Mouse (Mus musculus) liver, postnatal 0 days (tissue): ENCODE results near the gene Hyal1. TPM values are rescaled to one million over a fixed set of nuclear protein-coding genes. Genes with fewer than 3 reads are reported as not detected.
"Not testable (repeated sequence)": the region's sequence is repeated elsewhere in the genome, so short reads cannot be mapped to it uniquely, and the experiment has no call there.

Experiments
- ATAC-seq: fragments of 200-750 bp; cut with Nextera tagmentation; 2 replicates; pipeline ENCODE4 v1.8.0; 2017; ENCODE audit warnings: mild to moderate bottlenecking, moderate library complexity
- DNase-seq: peaks from one replicate; pipeline ENCODE4 v3.0.0-alpha.2; 2016
- H3K27ac ChIP-seq: fragments of 300-500 bp; sonication (generic); 2 replicates; pipeline ENCODE4 v1.5.1; 2014; ENCODE audit warnings: antibody characterized with exemption, moderate library complexity, mild to moderate bottlenecking, low read depth
- H3K27me3 ChIP-seq: fragments of 300-500 bp; sonication (generic); 2 replicates; pipeline ENCODE4 v1.6.1; 2014; ENCODE audit warnings: low read length, control low read depth, mixed read lengths; ENCODE audit not compliant: insufficient read depth
- H3K36me3 ChIP-seq: fragments of 300-500 bp; sonication (generic); replicated peaks from 2 replicates; pipeline ENCODE4 v1.6.1; 2014; ENCODE audit warnings: mild to moderate bottlenecking, control low read depth, low read length, moderate library complexity, mixed read lengths; ENCODE audit not compliant: insufficient read depth
- H3K4me1 ChIP-seq: fragments of 300-500 bp; sonication (generic); 2 replicates; pipeline ENCODE4 v1.6.1; 2014; ENCODE audit warnings: antibody characterized with exemption, mild to moderate bottlenecking, control low read depth; ENCODE audit not compliant: insufficient read depth
- H3K4me2 ChIP-seq: fragments of 300-500 bp; sonication (generic); 2 replicates; pipeline ENCODE4 v1.6.1; 2014; ENCODE audit warnings: low read depth, mild to moderate bottlenecking, low read length, moderate library complexity, mixed read lengths
- H3K4me3 ChIP-seq: fragments of 300-500 bp; sonication (generic); 2 replicates; pipeline ENCODE4 v1.5.1; 2014; ENCODE audit warnings: low read depth, low read length
- H3K9ac ChIP-seq: fragments of 300-500 bp; sonication (generic); replicated peaks from 2 replicates; pipeline ENCODE4 v1.6.1; 2014; ENCODE audit warnings: mild to moderate bottlenecking, moderate library complexity
- H3K9me3 ChIP-seq: fragments of 300-500 bp; sonication (generic); 2 replicates; pipeline ENCODE4 v1.6.1; 2016; ENCODE audit warnings: mild to moderate bottlenecking, control low read depth, low read length, mixed read lengths
- CTCF ChIP-seq: sonication (generic); IDR thresholded peaks from 2 replicates; pipeline ENCODE4 v1.5.1; 2016; ENCODE audit warnings: antibody characterized with exemption, low read depth
- EP300 ChIP-seq: IDR thresholded peaks from 2 replicates; pipeline ENCODE4 v1.6.1; 2016; ENCODE audit warnings: antibody characterized with exemption, low read depth, mild to moderate bottlenecking
- WGBS: fragments of 180-500 bp; shearing (Covaris S2); extraction: QIAGEN DNeasy Blood & Tissue Kit; methylation state at CpG from one replicate; pipeline ENCODE4 v1.1.7; 2014; ENCODE audit not compliant: insufficient replicate concordance; 5-methylcytosine and 5-hydroxymethylcytosine counted together
- polyA plus RNA-seq: library from polyadenylated mRNA; unstranded; fragments of >200 nt; fragmentation: Nextera tagmentation; extraction: Ambion mirVana; gene quantifications from 2 replicates; pipeline ENCODE4 v1.2.1, GENCODE M21; 2015

The Hyal1 gene
- polyA plus RNA-seq, 1 experiment from 2014 or later: 3.3 TPM

- not testable (repeated sequence) for H3K9me3 ChIP-seq, H3K4me3 ChIP-seq, H3K9ac ChIP-seq, ATAC-seq, H3K27ac ChIP-seq, H3K4me2 ChIP-seq, H3K36me3 ChIP-seq, DNase-seq, H3K27me3 ChIP-seq
- WGBS: 77% methylated on average over 6 of the region's 6 CpGs
- peak; percentile 42 for TF ChIP-seq CTCF
- H3K4me1 ChIP-seq: peaks cover 50% of the 10 kb centered on the region
These were observed 3.0 kb upstream of the Hyal1 start for GRCm38 (mm10) chr9:107573774-107574173.

DNA sequence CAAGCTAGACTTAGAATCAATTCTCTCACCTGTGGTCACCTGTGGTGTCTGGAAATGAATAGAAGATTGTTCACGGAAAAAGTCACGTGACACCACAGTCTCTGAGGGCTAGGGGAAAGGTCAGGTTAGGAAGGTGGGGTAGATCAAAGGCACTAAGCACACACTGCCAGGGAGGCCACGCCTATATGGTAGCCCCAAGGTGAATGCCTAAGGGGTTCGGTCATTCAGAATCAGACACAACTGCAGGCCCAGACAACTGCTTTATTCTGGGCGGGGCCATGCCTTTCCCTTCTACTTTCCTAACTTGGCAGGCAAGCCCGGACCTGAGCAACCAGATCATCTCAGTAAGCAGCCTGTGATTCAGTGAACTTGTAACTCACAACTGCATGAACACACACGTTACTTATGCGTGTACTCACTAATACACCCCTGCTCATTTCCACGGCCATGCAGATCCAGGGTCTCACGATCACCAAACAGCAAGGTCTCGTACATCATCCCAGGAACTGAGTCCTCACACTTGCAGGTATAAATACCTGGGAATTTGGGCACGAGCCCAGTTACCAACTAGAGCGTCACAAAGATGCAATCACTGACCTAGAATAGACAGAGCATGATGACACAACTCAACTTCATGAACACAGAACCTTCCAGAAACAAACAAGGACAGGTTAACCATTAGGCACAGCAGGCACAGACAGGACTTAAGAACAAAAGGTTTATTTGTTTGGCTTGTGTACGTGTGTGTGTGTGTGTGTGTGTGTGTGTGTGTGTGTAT lies 959 bp upstream of the Hyal1 start:
- peak; percentile 66 for ATAC-seq
- Histone ChIP-seq H3K4me2 (no peak overlapping the region), H3K4me3 (no peak overlapping the region), H3K27me3 (no peaks in the 10 kb centered on the region), H3K27ac (peak overlapping the region; percentile 87), H3K36me3 (peaks cover 12% of the 10 kb centered on the region), H3K9me3 (no peaks in the 10 kb centered on the region), H3K9ac (no peak overlapping the region), H3K4me1 (peaks cover 43% of the 10 kb centered on the region)
- WGBS: 76% methylated on average over 14 of the region's 14 CpGs
- peak; percentile 52 for DNase-seq
- TF ChIP-seq CTCF: no peak
- no peak; the same call in 1 of the 2 replicates for TF ChIP-seq EP300

GRCm38 (mm10) chr9:107577871-107578270 lies 1.1 kb downstream of the Hyal1 start:
- TF ChIP-seq EP300 (no peak), CTCF (no peak)
- WGBS: 89% methylated on average over 10 of the region's 10 CpGs
- Histone ChIP-seq H3K4me2 (peak overlapping the region; percentile 72), H3K4me3 (no peak overlapping the region), H3K9me3 (no peaks in the 10 kb centered on the region), H3K4me1 (peaks cover 41% of the 10 kb centered on the region), H3K27ac (no peak overlapping the region), H3K36me3 (peaks cover 7% of the 10 kb centered on the region), H3K27me3 (no peaks in the 10 kb centered on the region), H3K9ac (peak overlapping the region; percentile 71; the same call in 1 of the 2 replicates)
- DNase-seq (no peak), ATAC-seq (no peak)

GRCm38 (mm10) chr9:107578587-107578986 lies 1.9 kb downstream of the Hyal1 start, which contains the start of gene Naa80:
Naa80 (plus strand) TSS chr9:107578887.
- H3K27me3 ChIP-seq: no peaks in the 10 kb centered on the region
- WGBS: 88% methylated on average over 3 of the region's 3 CpGs
- H3K36me3 ChIP-seq: peaks cover 14% of the 10 kb centered on the region
- ATAC-seq: no peak
- H3K27ac ChIP-seq: 0 out of 2 replicates have a peak within 1 kb of the TSS, but pooled peaks have one; percentile 94
- H3K9ac ChIP-seq: peak within 1 kb of the TSS; percentile 71; the same call in 1 of the 2 replicates
- TF ChIP-seq EP300 (no peak), CTCF (no peak)
- H3K4me2 ChIP-seq: peak within 1 kb of the TSS; percentile 72
- no peaks in the 10 kb centered on the region for H3K9me3 ChIP-seq
- no peak within 1 kb of the TSS for H3K4me3 ChIP-seq
- H3K4me1 ChIP-seq: peaks cover 41% of the 10 kb centered on the region
- DNase-seq: no peak

DNA sequence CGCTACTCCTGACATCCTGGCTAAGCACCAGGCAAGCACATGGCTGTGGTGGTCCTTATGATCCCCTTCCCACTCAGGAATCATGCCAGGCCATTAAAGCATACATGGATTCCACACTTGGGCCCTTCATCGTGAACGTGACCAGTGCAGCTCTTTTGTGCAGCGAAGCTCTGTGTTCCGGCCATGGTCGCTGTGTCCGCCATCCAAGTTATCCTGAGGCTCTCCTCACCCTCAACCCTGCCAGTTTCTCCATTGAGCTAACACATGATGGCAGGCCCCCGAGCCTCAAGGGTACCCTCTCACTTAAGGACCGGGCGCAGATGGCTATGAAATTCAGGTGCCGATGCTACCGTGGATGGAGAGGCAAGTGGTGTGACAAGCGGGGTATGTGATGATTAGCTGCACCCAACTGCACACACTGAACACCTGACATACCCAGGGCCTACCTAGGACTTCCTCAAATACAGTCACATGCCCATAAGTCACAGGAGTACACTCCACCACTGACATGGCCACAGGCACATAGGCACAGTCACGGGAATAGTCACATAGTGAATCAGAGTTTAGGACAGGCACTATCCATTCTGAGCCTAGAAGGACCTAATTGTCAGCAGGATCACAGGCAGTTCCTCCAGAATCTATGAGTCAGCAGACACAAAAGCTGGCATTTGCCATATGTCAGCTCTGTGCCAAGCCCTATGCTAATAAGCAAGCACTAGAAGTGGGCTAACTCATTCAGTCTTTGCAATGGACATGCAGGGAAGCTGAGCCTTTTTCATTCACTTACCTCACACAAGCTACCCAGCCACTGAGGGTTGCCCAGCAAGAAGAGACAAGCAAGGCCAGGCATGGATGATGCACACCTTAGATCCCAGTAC lies 2.5 kb downstream of the Hyal1 start:
- no peak for TF ChIP-seq EP300
- TF ChIP-seq CTCF: no peak
- H3K36me3 ChIP-seq: peaks cover 16% of the 10 kb centered on the region
- no peaks in the 10 kb centered on the region for H3K27me3 ChIP-seq
- H3K4me2 ChIP-seq: peak overlapping the region; percentile 16; the same call in 1 of the 2 replicates
- no peaks in the 10 kb centered on the region for H3K9me3 ChIP-seq
- no peak overlapping the region for H3K9ac ChIP-seq
- 0 out of 2 replicates have a peak overlapping the region, but pooled peaks have one; percentile 94 for H3K27ac ChIP-seq
- 92% methylated on average over 14 of the region's 14 CpGs for WGBS
- no peak overlapping the region for H3K4me3 ChIP-seq
- ATAC-seq (no peak), DNase-seq (no peak)
- peaks cover 41% of the 10 kb centered on the region for H3K4me1 ChIP-seq
